In genomic region chr11:11014538-11014937, GRCm38 (mm10) we compare ENCODE assay signal across 15 mouse cellular contexts.
A peak's percentile ranks its signal among the peaks of the same experiment; 100 is the strongest.
DNase-seq lines count a peak whose midpoint lies in the region; ATAC-seq lines count a peak whose summit lies in the region.
"Had no signal": no experiment of that assay in that cellular context is flagged by ENCODE, and none has a peak within 500 bp of the region (broad histone marks: within the 10 kb centered on the region; RNA-seq: fewer than 3 reads in every experiment).

No protein-coding gene starts in this region.

- H3K4me2 ChIP-seq in forebrain, embryonic 12.5 days = no peak overlapping the region
- no peak overlapping the region for H3K4me2 ChIP-seq in hindbrain, embryonic 16.5 days (ENCODE audit: low read length)
- H3K4me2 ChIP-seq in midbrain, embryonic 16.5 days (ENCODE audit: low read length) = no peak overlapping the region
- H3K4me2 ChIP-seq: lung, embryonic 14.5 days had no signal

- no peak overlapping the region for H3K4me3 ChIP-seq in forebrain, embryonic 12.5 days (replicated peaks)
- no peak overlapping the region for H3K4me3 ChIP-seq in forebrain, embryonic 10.5 days
- H3K4me3 ChIP-seq in hindbrain, embryonic 16.5 days (ENCODE audit: low read length) = no peak overlapping the region
- no peak overlapping the region for H3K4me3 ChIP-seq in midbrain, embryonic 16.5 days (ENCODE audit: low read depth, low read length)
- H3K4me3 ChIP-seq: erythroblast, embryonic 14.5 days; megakaryocyte, embryonic 14.5 days had no signal

- ATAC-seq in forebrain, embryonic 12.5 days (ENCODE audit: low FRiP score) = peak; percentile 33; the same call in 1 of the 2 replicates
- peak; percentile 84 for ATAC-seq in hindbrain, embryonic 16.5 days
- ATAC-seq in midbrain, embryonic 16.5 days = peak; percentile 86
- ATAC-seq: intestine, embryonic 16.5 days had no signal

- H3K27ac ChIP-seq in forebrain, embryonic 12.5 days = no peak overlapping the region
- H3K27ac ChIP-seq in forebrain, embryonic 10.5 days = no peak overlapping the region
- no peak overlapping the region for H3K27ac ChIP-seq in hindbrain, embryonic 16.5 days (ENCODE audit: low read depth, low read length)
- H3K27ac ChIP-seq in midbrain, embryonic 16.5 days (ENCODE audit: low read length) = no peak overlapping the region

- WGBS in forebrain, embryonic 12.5 days = 60% methylated on average over 2 of the region's 2 CpGs
- 84% methylated on average over 2 of the region's 2 CpGs for WGBS in forebrain, embryonic 10.5 days
- WGBS in hindbrain, embryonic 16.5 days = 45% methylated on average over 2 of the region's 2 CpGs
- 67% methylated on average over 2 of the region's 2 CpGs for WGBS in midbrain, embryonic 16.5 days

- no peaks in the 10 kb centered on the region for H3K36me3 ChIP-seq in forebrain, embryonic 12.5 days (replicated peaks)
- no peaks in the 10 kb centered on the region for H3K36me3 ChIP-seq in forebrain, embryonic 10.5 days (replicated peaks)
- no peaks in the 10 kb centered on the region for H3K36me3 ChIP-seq in hindbrain, embryonic 16.5 days (ENCODE audit: control insufficient read depth, insufficient read depth, low read length)
- H3K36me3 ChIP-seq in midbrain, embryonic 16.5 days (ENCODE audit: control insufficient read depth, insufficient read depth, low read length) = no peaks in the 10 kb centered on the region

- H3K4me1 ChIP-seq in forebrain, embryonic 12.5 days = no peaks in the 10 kb centered on the region
- H3K4me1 ChIP-seq in forebrain, embryonic 10.5 days = no peaks in the 10 kb centered on the region
- peaks cover 2% of the 10 kb centered on the region; the same call in 1 of the 2 replicates for H3K4me1 ChIP-seq in hindbrain, embryonic 16.5 days (ENCODE audit: control insufficient read depth, insufficient read depth, low read depth, low read length)
- H3K4me1 ChIP-seq in midbrain, embryonic 16.5 days (ENCODE audit: control insufficient read depth, insufficient read depth, low read length) = no peaks in the 10 kb centered on the region
- H3K4me1 ChIP-seq: megakaryocyte, embryonic 14.5 days had no signal

- no peak overlapping the region for H3K9ac ChIP-seq in forebrain, embryonic 12.5 days
- H3K9ac ChIP-seq in hindbrain, embryonic 16.5 days (ENCODE audit: low read depth, low read length) = no peak overlapping the region
- no peak overlapping the region for H3K9ac ChIP-seq in midbrain, embryonic 16.5 days (ENCODE audit: low read depth, low read length)
- H3K9ac ChIP-seq: lung, embryonic 14.5 days had no signal

- H3K27me3 ChIP-seq in forebrain, embryonic 12.5 days = no peaks in the 10 kb centered on the region
- no peaks in the 10 kb centered on the region for H3K27me3 ChIP-seq in forebrain, embryonic 10.5 days (ENCODE audit: poor library complexity, severe bottlenecking)
- H3K27me3 ChIP-seq in hindbrain, embryonic 16.5 days (replicated peaks; ENCODE audit: control insufficient read depth, insufficient read depth, low read length) = no peaks in the 10 kb centered on the region
- H3K27me3 ChIP-seq in midbrain, embryonic 16.5 days (ENCODE audit: control insufficient read depth, insufficient read depth, low read depth, low read length) = no peaks in the 10 kb centered on the region
- H3K27me3 ChIP-seq: megakaryocyte, embryonic 14.5 days had no signal

- H3K9me3 ChIP-seq in forebrain, embryonic 12.5 days = no peaks in the 10 kb centered on the region
- H3K9me3 ChIP-seq in forebrain, embryonic 10.5 days = no peaks in the 10 kb centered on the region
- H3K9me3 ChIP-seq in hindbrain, embryonic 16.5 days (ENCODE audit: control insufficient read depth, low read length) = 0 out of 2 replicates have a peak, but pooled peaks cover 2% of the 10 kb centered on the region
- H3K9me3 ChIP-seq in midbrain, embryonic 16.5 days (replicated peaks; ENCODE audit: control insufficient read depth, low read length, poor library complexity, severe bottlenecking) = no peaks in the 10 kb centered on the region
- H3K9me3 ChIP-seq: megakaryocyte, embryonic 14.5 days had no signal

- no peak for DNase-seq in forebrain, embryonic 10.5 days (ENCODE audit: extremely low spot score, low spot score)
- DNase-seq in brain, adult 2 months (ENCODE audit: low read depth, low spot score) = peak; percentile 55
- no peak for DNase-seq in adipocyte (ENCODE audit: low spot score)
- DNase-seq in lung, postnatal 14 days = no peak
- DNase-seq in adrenal gland, adult (ENCODE audit: inconsistent age in 2 of 2, low spot score in 1 of 2) = no peak
- DNase-seq: embryo, embryonic 11 days; kidney, postnatal 4 days; lung, embryonic 14.5 days; thymus, adult 18-20 months had no signal

Comparison
In these comparisons a context has a peak if more than half of its experiments do, and no peak if none do; other contexts are left out.
1. ATAC-seq: peak in every context shown above with its lines; median percentile 86 in midbrain, embryonic 16.5 days; 84 in hindbrain, embryonic 16.5 days; 33 in forebrain, embryonic 12.5 days.